Mouse (Mus musculus) midbrain, embryonic 15.5 days (tissue): ENCODE measurements around the gene Alg14. TPM values are rescaled to one million over a fixed set of nuclear protein-coding genes. Genes with fewer than 3 reads are reported as not detected.
A peak's percentile ranks its signal among the peaks of the same experiment; 100 is the strongest.

Experiments
- ATAC-seq: fragments of 200-750 bp; cut with Nextera tagmentation; replicated peaks from 2 replicates; pipeline ENCODE4 v1.8.0; 2017; ENCODE audit warnings: moderate TSS enrichment
- H3K27ac ChIP-seq: fragments of 300-500 bp; sonication (generic); 2 replicates; pipeline ENCODE4 v1.5.1; 2015; ENCODE audit warnings: mild to moderate bottlenecking, inconsistent platforms
- H3K27me3 ChIP-seq: fragments of 300-500 bp; sonication (generic); replicated peaks from 2 replicates; pipeline ENCODE4 v1.6.1; 2015; ENCODE audit warnings: inconsistent platforms
- H3K36me3 ChIP-seq: fragments of 300-500 bp; sonication (generic); replicated peaks from 2 replicates; pipeline ENCODE4 v1.6.1; 2015; ENCODE audit warnings: inconsistent platforms
- H3K4me1 ChIP-seq: fragments of 300-500 bp; sonication (generic); 2 replicates; pipeline ENCODE4 v1.6.1; 2015; ENCODE audit warnings: inconsistent platforms
- H3K4me2 ChIP-seq: fragments of 300-500 bp; sonication (generic); 2 replicates; pipeline ENCODE4 v1.6.1; 2015; ENCODE audit warnings: inconsistent platforms, mild to moderate bottlenecking, moderate library complexity
- H3K4me3 ChIP-seq: fragments of 300-500 bp; sonication (generic); 2 replicates; pipeline ENCODE4 v1.5.1; 2015; ENCODE audit warnings: mild to moderate bottlenecking, inconsistent platforms
- H3K9ac ChIP-seq: fragments of 300-500 bp; sonication (generic); 2 replicates; pipeline ENCODE4 v1.6.1; 2015; ENCODE audit warnings: mild to moderate bottlenecking, inconsistent platforms
- H3K9me3 ChIP-seq: fragments of 300-500 bp; sonication (generic); 2 replicates; pipeline ENCODE4 v1.6.1; 2016; ENCODE audit warnings: inconsistent platforms
- WGBS: fragments of 180-500 bp; shearing (Covaris S2); methylation state at CpG from one replicate; pipeline ENCODE4 v1.1.7; 2015; ENCODE audit warnings: mixed read lengths; 5-methylcytosine and 5-hydroxymethylcytosine counted together
- polyA plus RNA-seq: library from polyadenylated mRNA; unstranded; fragments of >200 nt; fragmentation: Nextera tagmentation; extraction: Ambion mirVana; gene quantifications from 2 replicates; pipeline ENCODE4 v1.2.1, GENCODE M21; 2015

Gene Alg14
- 33.3 and 38.2 TPM in 2 replicates for polyA plus RNA-seq

- H3K27me3 ChIP-seq: no peaks in the 10 kb centered on the region
- peak; percentile 97 for ATAC-seq
- H3K9me3 ChIP-seq: no peaks in the 10 kb centered on the region
- H3K27ac ChIP-seq: peak within 1 kb of the TSS; percentile 94
- H3K9ac ChIP-seq: peak within 1 kb of the TSS; percentile 53
- WGBS: under 1% methylated on average over 42 of the region's 42 CpGs
- peak within 1 kb of the TSS; percentile 60 for H3K4me2 ChIP-seq
- peaks cover 10% of the 10 kb centered on the region for H3K4me1 ChIP-seq
- H3K36me3 ChIP-seq: no peaks in the 10 kb centered on the region
- peak within 1 kb of the TSS; percentile 62 for H3K4me3 ChIP-seq
These were observed at the start of gene Alg14 for GRCm38 (mm10) chr3:121291560-121292258. Gene Alg14 (plus strand): TSS chr3:121291773.

GRCm38 (mm10) chr3:121242111-121242936 is 49.2 kb upstream of the Alg14 start:
- 84% methylated on average over 9 of the region's 9 CpGs for WGBS
- H3K4me2 ChIP-seq: no peak overlapping the region
- H3K36me3 ChIP-seq: no peaks in the 10 kb centered on the region
- peaks cover 8% of the 10 kb centered on the region for H3K4me1 ChIP-seq
- no peak for ATAC-seq
- no peak overlapping the region for H3K9ac ChIP-seq
- no peak overlapping the region for H3K27ac ChIP-seq
- H3K27me3 ChIP-seq: no peaks in the 10 kb centered on the region
- H3K4me3 ChIP-seq: no peak overlapping the region
- no peaks in the 10 kb centered on the region for H3K9me3 ChIP-seq

DNA sequence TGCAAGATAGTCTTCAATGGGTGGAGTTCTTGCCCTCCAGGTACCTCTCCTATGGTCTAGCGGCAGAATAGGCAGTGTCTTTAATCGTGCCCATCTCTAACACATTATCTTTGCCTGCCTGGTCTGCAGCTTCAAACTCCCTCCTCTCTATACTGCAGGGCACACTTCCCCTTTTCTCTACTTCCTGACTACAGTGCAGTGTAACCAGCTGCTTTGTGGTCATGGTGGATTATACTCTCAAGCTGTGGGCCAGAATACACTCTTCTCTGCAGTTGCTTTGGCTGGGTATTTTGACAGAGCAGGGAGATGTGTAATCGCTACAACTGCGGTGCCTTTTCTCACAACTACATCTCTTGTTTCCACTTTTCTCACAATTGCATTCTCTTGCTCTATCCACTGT is 48.6 kb upstream of the Alg14 start:
- Histone ChIP-seq H3K4me2 (no peak overlapping the region), H3K36me3 (no peaks in the 10 kb centered on the region), H3K27me3 (no peaks in the 10 kb centered on the region), H3K9ac (no peak overlapping the region), H3K27ac (no peak overlapping the region), H3K4me3 (no peak overlapping the region), H3K9me3 (no peaks in the 10 kb centered on the region), H3K4me1 (peaks cover 8% of the 10 kb centered on the region)
- no peak for ATAC-seq
- WGBS: 81% methylated on average over 4 of the region's 4 CpGs

- WGBS: 93% methylated on average over 9 of the region's 9 CpGs
- ATAC-seq: no peak
These were observed 41.5 kb upstream of the Alg14 start for GRCm38 (mm10) chr3:121250048-121250447.

GRCm38 (mm10) chr3:121250576-121251433 is 40.8 kb upstream of the Alg14 start:
- 68% methylated on average over 19 of the region's 19 CpGs for WGBS
- H3K9ac ChIP-seq: no peak overlapping the region
- no peak for ATAC-seq
- H3K27ac ChIP-seq: 0 out of 2 replicates have a peak overlapping the region, but pooled peaks have one; percentile 3
- H3K9me3 ChIP-seq: no peaks in the 10 kb centered on the region
- H3K4me1 ChIP-seq: no peaks in the 10 kb centered on the region
- H3K27me3 ChIP-seq: no peaks in the 10 kb centered on the region
- no peaks in the 10 kb centered on the region for H3K36me3 ChIP-seq
- H3K4me3 ChIP-seq: no peak overlapping the region
- H3K4me2 ChIP-seq: no peak overlapping the region

More at GRCm38 (mm10) chr3:121250048-121250447, 41.5 kb upstream of the Alg14 start:
- Histone ChIP-seq H3K9me3 (no peaks in the 10 kb centered on the region), H3K36me3 (no peaks in the 10 kb centered on the region), H3K27ac (no peak overlapping the region), H3K27me3 (no peaks in the 10 kb centered on the region), H3K4me2 (no peak overlapping the region), H3K4me1 (no peaks in the 10 kb centered on the region), H3K9ac (no peak overlapping the region), H3K4me3 (no peak overlapping the region)

DNA sequence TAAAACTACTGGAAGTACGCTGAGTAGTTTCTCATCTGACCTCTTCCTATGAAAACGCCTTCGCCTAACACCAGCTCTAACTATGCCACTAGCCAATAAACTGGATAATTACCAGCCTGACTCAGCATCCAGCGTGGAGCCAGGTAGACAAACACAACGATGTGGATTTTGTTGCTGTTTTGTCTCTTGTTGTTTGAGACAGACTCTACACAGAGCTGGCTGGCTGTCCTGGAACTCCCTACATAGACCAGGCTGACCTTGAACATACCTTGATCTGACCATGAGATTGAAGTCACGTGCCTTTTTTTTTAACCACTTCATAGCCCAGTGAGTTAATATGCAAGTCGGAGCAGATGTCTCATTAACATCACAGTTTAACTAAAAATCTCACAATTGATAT is 36.1 kb upstream of the Alg14 start:
- Histone ChIP-seq H3K4me2 (no peak overlapping the region), H3K27ac (no peak overlapping the region), H3K9ac (no peak overlapping the region), H3K36me3 (no peaks in the 10 kb centered on the region), H3K9me3 (no peaks in the 10 kb centered on the region), H3K27me3 (peaks cover 8% of the 10 kb centered on the region; the same call in 1 of the 2 replicates), H3K4me3 (no peak overlapping the region), H3K4me1 (no peaks in the 10 kb centered on the region)
- WGBS: 93% methylated on average over 7 of the region's 7 CpGs
- ATAC-seq: no peak

GRCm38 (mm10) chr3:121256131-121256530 is 35.4 kb upstream of the Alg14 start:
- 87% methylated on average over 8 of the region's 8 CpGs for WGBS
- ATAC-seq: no peak
- H3K36me3 ChIP-seq: no peaks in the 10 kb centered on the region

DNA sequence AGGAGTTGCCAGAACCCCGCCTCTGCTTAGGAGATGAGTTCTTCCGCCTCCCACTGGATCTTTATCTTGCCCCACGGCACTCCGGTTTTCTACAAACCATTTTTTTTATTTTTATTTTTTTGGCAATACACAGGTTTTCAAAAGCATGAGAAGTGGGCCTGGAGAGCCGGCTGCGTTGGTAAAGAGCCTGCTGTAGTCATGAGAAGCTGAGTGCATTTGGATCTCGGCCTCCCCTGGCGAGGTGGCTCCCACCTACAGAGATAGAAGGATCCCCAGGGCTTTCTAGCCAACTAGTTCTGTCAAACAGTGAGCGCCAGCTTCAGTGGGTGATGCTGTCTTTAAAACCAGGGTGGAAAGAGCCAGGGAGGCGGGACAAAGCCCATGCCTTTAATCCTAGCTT is 34.2 kb upstream of the Alg14 start:
- ATAC-seq: no peak
- 76% methylated on average over 10 of the region's 10 CpGs for WGBS

More at GRCm38 (mm10) chr3:121256131-121256530, 35.4 kb upstream of the Alg14 start:
- Histone ChIP-seq H3K27ac (no peak overlapping the region), H3K9ac (no peak overlapping the region), H3K9me3 (no peaks in the 10 kb centered on the region), H3K27me3 (peaks cover 10% of the 10 kb centered on the region; the same call in 1 of the 2 replicates), H3K4me3 (no peak overlapping the region), H3K4me2 (no peak overlapping the region), H3K4me1 (no peaks in the 10 kb centered on the region)

DNA sequence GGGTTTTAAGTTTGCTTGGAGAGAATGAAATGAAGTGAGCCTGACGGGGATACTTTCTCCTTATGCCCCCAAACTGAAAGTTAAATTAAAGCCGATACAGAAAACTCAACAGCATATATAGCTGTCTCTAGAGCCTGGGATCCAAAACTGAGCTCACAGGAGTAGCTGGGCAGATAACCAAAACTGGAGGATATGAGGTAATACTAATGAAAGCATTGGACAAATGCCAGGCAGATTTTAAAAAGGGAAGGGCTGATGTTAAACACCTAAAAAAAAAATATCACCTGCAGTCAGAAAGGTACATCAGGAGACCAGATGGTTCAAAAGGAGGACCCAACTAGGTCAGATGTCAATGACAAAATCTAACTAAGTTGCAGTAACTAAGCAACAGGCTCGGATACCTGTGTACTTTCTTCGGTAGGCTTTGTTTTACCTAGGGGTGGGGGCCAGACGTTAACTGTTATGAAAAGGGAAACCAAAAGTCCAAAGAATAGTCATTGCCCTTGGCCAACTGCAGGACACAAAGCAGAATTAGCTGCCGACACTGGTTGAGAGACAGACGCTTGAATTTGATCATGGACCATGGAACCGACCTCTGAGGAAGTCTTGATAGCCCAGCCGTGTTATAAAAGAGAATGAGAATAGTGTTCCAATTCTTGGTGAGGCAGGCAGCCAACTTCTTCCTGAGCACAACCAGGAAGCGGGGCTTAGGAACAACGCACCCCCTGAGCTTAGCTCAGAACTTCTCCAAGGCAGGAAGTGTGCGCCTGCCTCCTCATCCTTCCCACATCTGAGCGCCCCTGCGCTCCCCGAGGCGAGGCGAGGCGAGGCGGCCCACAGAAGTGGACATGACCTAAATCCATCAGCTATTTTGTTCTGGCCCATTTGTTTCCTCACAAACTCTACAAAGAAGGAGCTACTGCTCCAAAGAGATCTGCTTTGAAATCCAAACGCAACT is 32.8 kb upstream of the Alg14 start:
- H3K9ac ChIP-seq: no peak overlapping the region
- ATAC-seq: no peak
- H3K36me3 ChIP-seq: no peaks in the 10 kb centered on the region
- no peak overlapping the region for H3K4me2 ChIP-seq
- H3K27ac ChIP-seq: no peak overlapping the region
- H3K9me3 ChIP-seq: no peaks in the 10 kb centered on the region
- peaks cover 13% of the 10 kb centered on the region; the same call in 1 of the 2 replicates for H3K27me3 ChIP-seq
- H3K4me3 ChIP-seq: no peak overlapping the region
- peaks cover 8% of the 10 kb centered on the region for H3K4me1 ChIP-seq
- 85% methylated on average over 20 of the region's 20 CpGs for WGBS

More for the DNA sequence above, 34.2 kb upstream of the Alg14 start:
- Histone ChIP-seq H3K27me3 (peaks cover 13% of the 10 kb centered on the region; the same call in 1 of the 2 replicates), H3K27ac (no peak overlapping the region), H3K9me3 (no peaks in the 10 kb centered on the region), H3K36me3 (no peaks in the 10 kb centered on the region), H3K9ac (no peak overlapping the region), H3K4me3 (no peak overlapping the region), H3K4me1 (peaks cover 5% of the 10 kb centered on the region), H3K4me2 (no peak overlapping the region)

- Histone ChIP-seq H3K36me3 (no peaks in the 10 kb centered on the region), H3K27ac (no peak overlapping the region), H3K4me3 (no peak overlapping the region), H3K9ac (no peak overlapping the region), H3K4me2 (no peak overlapping the region), H3K9me3 (no peaks in the 10 kb centered on the region), H3K4me1 (peaks cover 8% of the 10 kb centered on the region), H3K27me3 (peaks cover 22% of the 10 kb centered on the region)
- no peak for ATAC-seq
- 75% methylated on average over 7 of the region's 7 CpGs for WGBS
These were observed 31.5 kb upstream of the Alg14 start for GRCm38 (mm10) chr3:121260041-121260440.

GRCm38 (mm10) chr3:121260831-121261230 is 30.7 kb upstream of the Alg14 start:
- H3K27ac ChIP-seq: no peak overlapping the region
- peaks cover 8% of the 10 kb centered on the region for H3K4me1 ChIP-seq
- no peaks in the 10 kb centered on the region for H3K9me3 ChIP-seq
- no peak for ATAC-seq
- no peak overlapping the region for H3K4me2 ChIP-seq
- peaks cover 23% of the 10 kb centered on the region for H3K27me3 ChIP-seq
- H3K4me3 ChIP-seq: no peak overlapping the region
- WGBS: 71% methylated on average over 1 of the region's 1 CpGs
- H3K36me3 ChIP-seq: no peaks in the 10 kb centered on the region
- H3K9ac ChIP-seq: no peak overlapping the region
